Mouse (Mus musculus): ENCODE results near the gene Muc4. TPM values are rescaled to one million over a fixed set of nuclear protein-coding genes. Genes with fewer than 3 reads are reported as not detected.

The Muc4 gene
- polyA plus RNA-seq, 1 experiment from 2014 or later = not detected

Other genes starting within 250 kb of the Muc4 start
- gene Slc51a, start 248.0 kb upstream of the Muc4 start, polyA plus RNA-seq (2014; fragmentation: Nextera tagmentation; extraction: Ambion mirVana) = 0.20 and 0.21 TPM in 2 replicates
- gene Zdhhc19, start 239.6 kb upstream of the Muc4 start, polyA plus RNA-seq (2014; fragmentation: Nextera tagmentation; extraction: Ambion mirVana) = not detected in 2 replicates
- gene Tfrc, start 127.0 kb upstream of the Muc4 start, polyA plus RNA-seq (2014; fragmentation: Nextera tagmentation; extraction: Ambion mirVana) = 43.9 and 56.0 TPM in 2 replicates
- 11.2 and 13.1 TPM in 2 replicates for gene Tnk2, start 92.0 kb upstream of the Muc4 start, polyA plus RNA-seq (2014; fragmentation: Nextera tagmentation; extraction: Ambion mirVana)
- gene Muc20, start 61.5 kb downstream of the Muc4 start, polyA plus RNA-seq (2014; fragmentation: Nextera tagmentation; extraction: Ambion mirVana) = not detected in 2 replicates
- not detected in 2 replicates for gene Smbd1, start 74.6 kb downstream of the Muc4 start, polyA plus RNA-seq (2014; fragmentation: Nextera tagmentation; extraction: Ambion mirVana)
- gene Fyttd1, start 141.6 kb downstream of the Muc4 start, polyA plus RNA-seq (2014; fragmentation: Nextera tagmentation; extraction: Ambion mirVana) = 160 and 173 TPM in 2 replicates
- gene Rubcn, start 141.9 kb downstream of the Muc4 start, polyA plus RNA-seq (2014; fragmentation: Nextera tagmentation; extraction: Ambion mirVana) = 20.0 and 26.8 TPM in 2 replicates
- gene Lrch3, start 178.2 kb downstream of the Muc4 start, polyA plus RNA-seq (2014; fragmentation: Nextera tagmentation; extraction: Ambion mirVana) = 24.3 and 36.0 TPM in 2 replicates